Mouse (Mus musculus) embryonic fibroblast, embryonic 13.5 days (primary cell): ENCODE measurements at regions not wholly inside any gene's neighbourhood (a gene's known extent, or its start where the extent isn't known, plus 50 kb on each side); places are given as distances from the start of the nearest gene placed in this dataset.
"Not testable (repeated sequence)": the region's sequence is repeated elsewhere in the genome, so short reads cannot be mapped to it uniquely, and the experiment has no call there.

Source experiments
- H3K27ac ChIP-seq: 2 replicates; pipeline ENCODE4 v1.5.1; 2012; ENCODE audit warnings: low read length, control low read depth, inconsistent platforms; ENCODE audit not compliant: insufficient read depth
- H3K4me1 ChIP-seq: 2 replicates; pipeline ENCODE4 v1.6.1; 2011; ENCODE audit warnings: low read length; ENCODE audit not compliant: control insufficient read depth, insufficient read depth
- H3K4me3 ChIP-seq: 2 replicates; pipeline ENCODE4 v1.5.1; 2011; ENCODE audit warnings: mild to moderate bottlenecking, control low read depth, low read length; ENCODE audit not compliant: insufficient read depth
- CTCF ChIP-seq: IDR thresholded peaks from 2 replicates; pipeline ENCODE4 v1.5.1; 2011; ENCODE audit warnings: mild to moderate bottlenecking, control low read depth, low read length, moderate library complexity, borderline replicate concordance; ENCODE audit not compliant: insufficient read depth
- POLR2A ChIP-seq: IDR thresholded peaks from 2 replicates; pipeline ENCODE4 v1.6.1; 2011; ENCODE audit warnings: low read depth, mild to moderate bottlenecking, control low read depth, low read length, moderate library complexity

GRCm38 (mm10) chr5:3267021-3267420 lies 74.3 kb upstream of the Cdk6 start:
- no peaks in the 10 kb centered on the region; the same call in 1 of the 2 replicates for H3K4me1 ChIP-seq
- H3K27ac ChIP-seq: no peak overlapping the region
- TF ChIP-seq CTCF (no peak), POLR2A (no peak)
- H3K4me3 ChIP-seq: no peak overlapping the region

GRCm38 (mm10) chr5:3269760-3270159 lies 71.5 kb upstream of the Cdk6 start:
- TF ChIP-seq CTCF: no peak
- no peak for TF ChIP-seq POLR2A
- no peak overlapping the region for H3K27ac ChIP-seq
- H3K4me1 ChIP-seq: no peaks in the 10 kb centered on the region; the same call in 1 of the 2 replicates

GRCm38 (mm10) chr5:3273140-3273539 lies 68.1 kb upstream of the Cdk6 start:
- H3K27ac ChIP-seq, H3K4me1 ChIP-seq, H3K4me3 ChIP-seq: not testable (repeated sequence)

More at GRCm38 (mm10) chr5:3269760-3270159, 71.5 kb upstream of the Cdk6 start:
- no peak overlapping the region for H3K4me3 ChIP-seq

GRCm38 (mm10) chr5:3277241-3277640 lies 64.0 kb upstream of the Cdk6 start:
- H3K4me1 ChIP-seq, H3K4me3 ChIP-seq, H3K27ac ChIP-seq: not testable (repeated sequence)

GRCm38 (mm10) chr5:3278956-3279355 lies 62.3 kb upstream of the Cdk6 start:
- not testable (repeated sequence) for H3K4me3 ChIP-seq, H3K4me1 ChIP-seq, H3K27ac ChIP-seq

GRCm38 (mm10) chr5:3281911-3282506 lies 59.3 kb upstream of the Cdk6 start:
- H3K4me1 ChIP-seq: not testable (repeated sequence)

GRCm38 (mm10) chr5:3283083-3283482 lies 58.2 kb upstream of the Cdk6 start:
- H3K4me3 ChIP-seq: no peak overlapping the region
- H3K27ac ChIP-seq: no peak overlapping the region
- H3K4me1 ChIP-seq: no peaks in the 10 kb centered on the region
- TF ChIP-seq POLR2A (no peak), CTCF (no peak)

More at GRCm38 (mm10) chr5:3281911-3282506, 59.3 kb upstream of the Cdk6 start:
- H3K4me3 ChIP-seq, H3K27ac ChIP-seq: not testable (repeated sequence)

GRCm38 (mm10) chr5:3284335-3284734 lies 57.0 kb upstream of the Cdk6 start:
- H3K4me1 ChIP-seq, H3K27ac ChIP-seq, H3K4me3 ChIP-seq: not testable (repeated sequence)

GRCm38 (mm10) chr5:3289991-3290417 lies 51.3 kb upstream of the Cdk6 start:
- H3K4me3 ChIP-seq, H3K27ac ChIP-seq, H3K4me1 ChIP-seq: not testable (repeated sequence)
